Mouse (Mus musculus): ENCODE data around the gene Lcn2.
A peak's percentile ranks its signal among the peaks of the same experiment; 100 is the strongest.
"Not testable (repeated sequence)": the region's sequence is repeated elsewhere in the genome, so short reads cannot be mapped to it uniquely, and the experiment has no call there.

Gene Lcn2

GRCm38 (mm10) chr2:32367315-32367714, 20.7 kb downstream of the Lcn2 start:
- no peak for DNase-seq (ENCODE audit: low spot score in 2 of 2)

- no peak for DNase-seq (ENCODE audit: low spot score in 2 of 2)
These were observed 23.9 kb downstream of the Lcn2 start for GRCm38 (mm10) chr2:32364121-32364520.

- no peak for DNase-seq (ENCODE audit: low spot score in 2 of 2)
These were observed 24.5 kb downstream of the Lcn2 start for GRCm38 (mm10) chr2:32363376-32364106.

GRCm38 (mm10) chr2:32362817-32363340, 25.2 kb downstream of the Lcn2 start:
- DNase-seq (ENCODE audit: low spot score in 2 of 2), result peak; percentile 93 to 94

GRCm38 (mm10) chr2:32362274-32362673, 25.8 kb downstream of the Lcn2 start:
- DNase-seq (ENCODE audit: low spot score in 2 of 2), result not testable (repeated sequence)

GRCm38 (mm10) chr2:32361437-32361836, 26.6 kb downstream of the Lcn2 start:
- peak; percentile 75 to 78 for DNase-seq (ENCODE audit: low spot score in 2 of 2)

GRCm38 (mm10) chr2:32360741-32361140, 27.3 kb downstream of the Lcn2 start:
- DNase-seq (ENCODE audit: low spot score in 2 of 2), result peak; percentile 85 to 86

- no peak for DNase-seq (ENCODE audit: low spot score in 2 of 2)
These were observed 29.7 kb downstream of the Lcn2 start for GRCm38 (mm10) chr2:32358381-32358780.

GRCm38 (mm10) chr2:32357710-32358109, 30.3 kb downstream of the Lcn2 start:
- no peak for DNase-seq (ENCODE audit: low spot score in 2 of 2)

GRCm38 (mm10) chr2:32356216-32356615, 31.8 kb downstream of the Lcn2 start:
- no peak for DNase-seq (ENCODE audit: low spot score in 2 of 2)

GRCm38 (mm10) chr2:32354336-32354895, 33.6 kb downstream of the Lcn2 start:
- DNase-seq (ENCODE audit: low spot score in 2 of 2), result no peak

GRCm38 (mm10) chr2:32353836-32354235, 34.2 kb downstream of the Lcn2 start:
- no peak for DNase-seq (ENCODE audit: low spot score in 2 of 2)

GRCm38 (mm10) chr2:32353007-32353542, 35.0 kb downstream of the Lcn2 start, which contains the start of gene Dnm1:
TSS of gene Dnm1 (minus strand) at chr2:32353338.
- DNase-seq (ENCODE audit: low spot score in 2 of 2), result peak; percentile 83 to 91

- no peak for DNase-seq (ENCODE audit: low spot score in 2 of 2)
These were observed 35.7 kb downstream of the Lcn2 start, which contains the start of gene Ciz1 for GRCm38 (mm10) chr2:32352151-32353006. TSS of gene Ciz1 (plus strand) at chr2:32352327.

- DNase-seq (ENCODE audit: low spot score in 2 of 2), result no peak
These were observed 36.5 kb downstream of the Lcn2 start for GRCm38 (mm10) chr2:32351471-32351961.

- peak in 1 of 2 experiments; percentile 32 for DNase-seq (ENCODE audit: low spot score in 2 of 2)
These were observed 37.5 kb downstream of the Lcn2 start for GRCm38 (mm10) chr2:32350471-32351051.

GRCm38 (mm10) chr2:32349625-32350255, 38.3 kb downstream of the Lcn2 start:
- no peak for DNase-seq (ENCODE audit: low spot score in 2 of 2)

GRCm38 (mm10) chr2:32348311-32348710, 39.7 kb downstream of the Lcn2 start:
- DNase-seq (ENCODE audit: low spot score in 2 of 2), result no peak

- DNase-seq (ENCODE audit: low spot score in 2 of 2), result no peak
These were observed 41.0 kb downstream of the Lcn2 start for GRCm38 (mm10) chr2:32347019-32347418.

- DNase-seq (ENCODE audit: low spot score in 2 of 2), result no peak
These were observed 43.3 kb downstream of the Lcn2 start for GRCm38 (mm10) chr2:32344598-32345321.

Measured in heart, adult 9 months (tissue).